18 mouse cellular contexts compared by ENCODE assay signal in genomic region chr3:101099701-101100357, GRCm38 (mm10). TPM values are rescaled to one million over a fixed set of nuclear protein-coding genes. Genes with fewer than 3 reads are reported as not detected.
DNase-seq lines count a peak whose midpoint lies in the region; ATAC-seq lines count a peak whose summit lies in the region.
"Had no signal": no experiment of that assay in that cellular context is flagged by ENCODE, and none has a peak within 500 bp of the region (broad histone marks: within the 10 kb centered on the region; RNA-seq: fewer than 3 reads in every experiment).

No protein-coding gene starts in this region.

- H3K9ac ChIP-seq in heart, embryonic 12.5 days: 0 out of 2 replicates have a peak overlapping the region, but pooled peaks have one; percentile 18
- H3K9ac ChIP-seq in lung, embryonic 16.5 days (ENCODE audit: low read length): no peak overlapping the region
- no peak overlapping the region for H3K9ac ChIP-seq in stomach, embryonic 16.5 days (ENCODE audit: low read length)
- H3K9ac ChIP-seq: forebrain, embryonic 12.5 days; heart, embryonic 13.5 days; limb, embryonic 13.5 days; liver, embryonic 14.5 days; midbrain, embryonic 13.5 days had no signal

- H3K9me3 ChIP-seq in heart, embryonic 12.5 days (replicated peaks): no peaks in the 10 kb centered on the region
- H3K9me3 ChIP-seq in heart, embryonic 10.5 days: no peaks in the 10 kb centered on the region
- H3K9me3 ChIP-seq in lung, embryonic 16.5 days (ENCODE audit: control insufficient read depth, low read length): no peaks in the 10 kb centered on the region
- no peaks in the 10 kb centered on the region for H3K9me3 ChIP-seq in stomach, embryonic 16.5 days (replicated peaks; ENCODE audit: control insufficient read depth, low read length)
- H3K9me3 ChIP-seq: forebrain, embryonic 12.5 days; heart, embryonic 13.5 days; limb, embryonic 13.5 days; midbrain, embryonic 13.5 days had no signal

- no peak for DNase-seq in heart, embryonic 10.5 days (ENCODE audit: low spot score)
- DNase-seq in lung, postnatal 4 days: no peak
- DNase-seq in NIH3T3 (ENCODE audit: low read depth): peak; percentile 83
- no peak for DNase-seq in cerebellum, postnatal 4 days (ENCODE audit: low spot score in 2 of 2)
- DNase-seq: adrenal gland, postnatal 25 days; cerebellum, adult 11 months; embryo, embryonic 11 days; gastrocnemius, postnatal 36 days; kidney, adult 11 months had no signal

- no peak overlapping the region for H3K4me3 ChIP-seq in heart, embryonic 12.5 days
- H3K4me3 ChIP-seq in heart, embryonic 10.5 days: no peak overlapping the region
- H3K4me3 ChIP-seq in lung, embryonic 16.5 days (ENCODE audit: low read length): no peak overlapping the region
- no peak overlapping the region for H3K4me3 ChIP-seq in stomach, embryonic 16.5 days (replicated peaks; ENCODE audit: low read length)
- H3K4me3 ChIP-seq: forebrain, embryonic 12.5 days; heart, embryonic 13.5 days; limb, embryonic 13.5 days; midbrain, embryonic 13.5 days had no signal

- H3K27me3 ChIP-seq in heart, embryonic 12.5 days (replicated peaks): no peaks in the 10 kb centered on the region
- H3K27me3 ChIP-seq in heart, embryonic 10.5 days (ENCODE audit: insufficient read depth, poor library complexity, severe bottlenecking): no peaks in the 10 kb centered on the region
- H3K27me3 ChIP-seq in lung, embryonic 16.5 days (ENCODE audit: control insufficient read depth, insufficient read depth, low read depth, low read length): no peaks in the 10 kb centered on the region
- no peaks in the 10 kb centered on the region for H3K27me3 ChIP-seq in stomach, embryonic 16.5 days (ENCODE audit: control insufficient read depth, insufficient read depth, low read length)
- H3K27me3 ChIP-seq: forebrain, embryonic 12.5 days; heart, embryonic 13.5 days; limb, embryonic 13.5 days; midbrain, embryonic 13.5 days had no signal

- peaks cover 50% of the 10 kb centered on the region for H3K4me1 ChIP-seq in heart, embryonic 12.5 days (replicated peaks)
- H3K4me1 ChIP-seq in heart, embryonic 10.5 days: peaks cover 47% of the 10 kb centered on the region
- peaks cover 32% of the 10 kb centered on the region for H3K4me1 ChIP-seq in lung, embryonic 16.5 days (replicated peaks; ENCODE audit: control insufficient read depth, insufficient read depth, low read length)
- H3K4me1 ChIP-seq in stomach, embryonic 16.5 days (ENCODE audit: control insufficient read depth, insufficient read depth, low read length): peaks cover 28% of the 10 kb centered on the region

- H3K4me2 ChIP-seq in heart, embryonic 12.5 days: no peak overlapping the region
- H3K4me2 ChIP-seq in lung, embryonic 16.5 days (ENCODE audit: low read depth, low read length): no peak overlapping the region
- H3K4me2 ChIP-seq in stomach, embryonic 16.5 days (ENCODE audit: low read depth, low read length): no peak overlapping the region
- H3K4me2 ChIP-seq: forebrain, embryonic 12.5 days; heart, embryonic 13.5 days; limb, embryonic 13.5 days; midbrain, embryonic 13.5 days had no signal

- WGBS in heart, embryonic 12.5 days: 76% methylated on average over 9 of the region's 9 CpGs
- 86% methylated on average over 9 of the region's 9 CpGs for WGBS in heart, embryonic 10.5 days
- 35% methylated on average over 9 of the region's 9 CpGs for WGBS in lung, embryonic 16.5 days
- 38% methylated on average over 9 of the region's 9 CpGs for WGBS in stomach, embryonic 16.5 days

- H3K27ac ChIP-seq in heart, embryonic 12.5 days (ENCODE audit: poor library complexity, severe bottlenecking): no peak overlapping the region
- no peak overlapping the region for H3K27ac ChIP-seq in heart, embryonic 10.5 days
- peak overlapping the region; percentile 44; the same call in 1 of the 2 replicates for H3K27ac ChIP-seq in lung, embryonic 16.5 days (ENCODE audit: low read length)
- H3K27ac ChIP-seq in stomach, embryonic 16.5 days (ENCODE audit: low read length): peak overlapping the region; percentile 28; the same call in 1 of the 2 replicates
- H3K27ac ChIP-seq: forebrain, embryonic 12.5 days; heart, embryonic 13.5 days; kidney, postnatal 0 days; limb, embryonic 13.5 days; liver, embryonic 14.5 days; midbrain, embryonic 13.5 days had no signal

- ATAC-seq in heart, embryonic 12.5 days (ENCODE audit: insufficient number of reproducible peaks, low FRiP score): no peak
- peak; percentile 82 for ATAC-seq in lung, embryonic 16.5 days (ENCODE audit: low read depth)
- no peak for ATAC-seq in stomach, embryonic 16.5 days (ENCODE audit: insufficient read depth, low FRiP score)
- ATAC-seq: midbrain, embryonic 13.5 days had no signal

- H3K36me3 ChIP-seq in heart, embryonic 12.5 days: no peaks in the 10 kb centered on the region
- H3K36me3 ChIP-seq in heart, embryonic 10.5 days: no peaks in the 10 kb centered on the region
- no peaks in the 10 kb centered on the region for H3K36me3 ChIP-seq in lung, embryonic 16.5 days (ENCODE audit: control insufficient read depth, insufficient read depth, low read length)
- H3K36me3 ChIP-seq in stomach, embryonic 16.5 days (ENCODE audit: control insufficient read depth, insufficient read depth, low read length): no peaks in the 10 kb centered on the region
- H3K36me3 ChIP-seq: heart, embryonic 13.5 days; limb, embryonic 13.5 days; midbrain, embryonic 13.5 days had no signal

RNA-seq across cellular contexts. Expression of gene Ptgfrn, which starts 10.2 kb away (rescaled TPM):
- 6.8 and 7.3 TPM in 2 replicates for polyA plus RNA-seq in heart, embryonic 12.5 days (2016; fragmentation: Nextera tagmentation; extraction: Ambion mirVana)
- polyA plus RNA-seq in heart, embryonic 10.5 days (2016; fragmentation: Nextera tagmentation; extraction: Ambion mirVana): 4.8 and 5.6 TPM in 2 replicates
- 4.8 and 5.6 TPM in 2 replicates for polyA plus RNA-seq in lung, embryonic 16.5 days (2015; fragmentation: Nextera tagmentation; extraction: Ambion mirVana)
- polyA plus RNA-seq in stomach, embryonic 16.5 days (2015; fragmentation: Nextera tagmentation; extraction: Ambion mirVana): 4.6 and 4.9 TPM in 2 replicates

Comparison
In these comparisons a context has a peak if more than half of its experiments do, and no peak if none do; other contexts are left out.
1. H3K27ac ChIP-seq: peak in lung, embryonic 16.5 days (single experiment) and stomach, embryonic 16.5 days (single experiment); none in heart, embryonic 12.5 days (single experiment) and heart, embryonic 10.5 days (single experiment).